Mouse (Mus musculus): ENCODE results near the gene Wdr4.

DNA sequence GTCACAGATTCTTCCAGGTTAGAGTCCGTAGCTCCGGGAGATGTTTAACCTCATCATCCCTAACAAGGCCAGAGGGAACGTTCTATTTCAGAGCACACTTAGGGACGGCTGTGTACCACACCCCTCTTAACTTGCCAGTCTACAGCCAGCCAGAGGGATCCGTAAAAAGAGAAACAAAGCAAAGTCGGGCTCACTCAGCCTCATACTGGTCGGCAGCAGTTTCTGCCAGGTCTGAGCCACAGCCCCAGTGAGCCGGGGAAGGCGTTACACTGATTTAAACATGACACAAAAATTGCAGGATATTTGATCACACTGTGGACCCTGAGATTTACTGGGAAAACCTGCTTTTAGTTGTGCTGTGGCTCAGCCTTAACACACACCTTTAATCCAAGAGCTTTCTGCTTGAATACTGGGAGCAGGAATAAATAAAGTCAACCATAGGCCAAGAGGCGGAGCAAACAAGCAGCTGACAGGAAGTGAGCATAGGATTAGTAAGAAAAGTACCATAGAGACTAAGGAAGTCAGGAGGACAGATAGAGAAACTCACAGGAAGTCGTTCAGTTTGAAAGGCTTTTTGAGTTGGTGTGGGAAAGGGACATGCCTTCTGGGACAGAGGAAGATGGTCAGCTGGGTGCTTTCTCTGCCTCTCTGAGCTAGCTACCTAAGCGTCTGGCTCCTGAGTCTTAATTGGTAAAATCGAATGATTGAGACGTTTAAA lies 11.8 kb upstream of the Wdr4 start:
- TF ChIP-seq TAL1 (IDR thresholded peaks at IDR 0.05; ENCODE audit: low read length) = no peak
- TF ChIP-seq GATA1 (IDR thresholded peaks at IDR 0.05; ENCODE audit: low read length) = no peak
